Mouse (Mus musculus): ENCODE measurements around the gene Samd9l. TPM values are rescaled to one million over a fixed set of nuclear protein-coding genes. Genes with fewer than 3 reads are reported as not detected.
"Not testable (repeated sequence)": the region's sequence is repeated elsewhere in the genome, so short reads cannot be mapped to it uniquely, and the experiment has no call there.

The Samd9l gene
- polyA plus RNA-seq, 1 experiment, result 12.6 TPM

GRCm38 (mm10) chr6:3389995-3390394 lies 9.4 kb downstream of the Samd9l start:
- DNase-seq, result peak; percentile 85
- Histone ChIP-seq H3K36me3 (ENCODE audit: control insufficient read depth, insufficient read depth, low read length) (no peaks in the 10 kb centered on the region), H3K4me1 (ENCODE audit: control insufficient read depth, insufficient read depth, low read length) (peaks cover 8% of the 10 kb centered on the region; the same call in 1 of the 2 replicates), H3K4me3 (ENCODE audit: insufficient read depth, low read depth, low read length) (no peak overlapping the region), H3K27me3 (replicated peaks; ENCODE audit: control insufficient read depth, insufficient read depth, low read length) (no peaks in the 10 kb centered on the region), H3K27ac (ENCODE audit: insufficient read depth, low read depth, low read length) (no peak overlapping the region)
- no peak for TF ChIP-seq CTCF (conservative IDR thresholded peaks at IDR 0.05; ENCODE audit: insufficient read depth, insufficient read length, low read depth, low read length)
- 60% methylated on average over 1 of the region's 1 CpGs for WGBS

GRCm38 (mm10) chr6:3386565-3386964 lies 12.8 kb downstream of the Samd9l start:
- Histone ChIP-seq H3K27ac (ENCODE audit: insufficient read depth, low read depth, low read length) (peak overlapping the region; percentile 60; the same call in 1 of the 2 replicates), H3K4me1 (ENCODE audit: control insufficient read depth, insufficient read depth, low read length) (peaks cover 8% of the 10 kb centered on the region; the same call in 1 of the 2 replicates), H3K36me3 (ENCODE audit: control insufficient read depth, insufficient read depth, low read length) (no peaks in the 10 kb centered on the region), H3K4me3 (ENCODE audit: insufficient read depth, low read depth, low read length) (no peak overlapping the region), H3K27me3 (replicated peaks; ENCODE audit: control insufficient read depth, insufficient read depth, low read length) (no peaks in the 10 kb centered on the region)
- 43% methylated on average over 6 of the region's 6 CpGs for WGBS
- no peak for TF ChIP-seq CTCF (conservative IDR thresholded peaks at IDR 0.05; ENCODE audit: insufficient read depth, insufficient read length, low read depth, low read length)
- TF ChIP-seq POLR2A (IDR thresholded peaks at IDR 0.05; ENCODE audit: low read depth, low read length), result no peak
- DNase-seq, result peak; percentile 36

GRCm38 (mm10) chr6:3384816-3385215 lies 14.6 kb downstream of the Samd9l start:
- H3K27ac ChIP-seq (ENCODE audit: insufficient read depth, low read depth, low read length), result peak overlapping the region; percentile 60; the same call in 1 of the 2 replicates
- DNase-seq, result peak; percentile 72
- not testable (repeated sequence) for H3K36me3 ChIP-seq (ENCODE audit: control insufficient read depth, insufficient read depth, low read length); H3K27me3 ChIP-seq (replicated peaks; ENCODE audit: control insufficient read depth, insufficient read depth, low read length); H3K4me1 ChIP-seq (ENCODE audit: control insufficient read depth, insufficient read depth, low read length); H3K4me3 ChIP-seq (ENCODE audit: insufficient read depth, low read depth, low read length)

GRCm38 (mm10) chr6:3384115-3384791 lies 15.1 kb downstream of the Samd9l start:
- H3K27ac ChIP-seq (ENCODE audit: insufficient read depth, low read depth, low read length), result peak overlapping the region; percentile 60; the same call in 1 of the 2 replicates
- peak; percentile 68 for DNase-seq
- 5% methylated on average over 1 of the region's 4 CpGs for WGBS
- H3K36me3 ChIP-seq (ENCODE audit: control insufficient read depth, insufficient read depth, low read length); H3K4me1 ChIP-seq (ENCODE audit: control insufficient read depth, insufficient read depth, low read length); H3K27me3 ChIP-seq (replicated peaks; ENCODE audit: control insufficient read depth, insufficient read depth, low read length); H3K4me3 ChIP-seq (ENCODE audit: insufficient read depth, low read depth, low read length): not testable (repeated sequence)

GRCm38 (mm10) chr6:3379146-3379545 lies 20.2 kb downstream of the Samd9l start:
- Histone ChIP-seq H3K27me3 (replicated peaks; ENCODE audit: control insufficient read depth, insufficient read depth, low read length) (no peaks in the 10 kb centered on the region), H3K36me3 (ENCODE audit: control insufficient read depth, insufficient read depth, low read length) (peaks cover 25% of the 10 kb centered on the region), H3K4me1 (ENCODE audit: control insufficient read depth, insufficient read depth, low read length) (no peaks in the 10 kb centered on the region), H3K4me3 (ENCODE audit: insufficient read depth, low read depth, low read length) (no peak overlapping the region), H3K27ac (ENCODE audit: insufficient read depth, low read depth, low read length) (no peak overlapping the region)
- DNase-seq, result no peak
- WGBS, result 94% methylated on average over 2 of the region's 2 CpGs
- TF ChIP-seq CTCF (conservative IDR thresholded peaks at IDR 0.05; ENCODE audit: insufficient read depth, insufficient read length, low read depth, low read length) (no peak), POLR2A (IDR thresholded peaks at IDR 0.05; ENCODE audit: low read depth, low read length) (no peak)

- Histone ChIP-seq H3K27me3 (replicated peaks; ENCODE audit: control insufficient read depth, insufficient read depth, low read length) (no peaks in the 10 kb centered on the region), H3K36me3 (ENCODE audit: control insufficient read depth, insufficient read depth, low read length) (peaks cover 32% of the 10 kb centered on the region), H3K27ac (ENCODE audit: insufficient read depth, low read depth, low read length) (no peak overlapping the region), H3K4me1 (ENCODE audit: control insufficient read depth, insufficient read depth, low read length) (no peaks in the 10 kb centered on the region), H3K4me3 (ENCODE audit: insufficient read depth, low read depth, low read length) (no peak overlapping the region)
- 93% methylated on average over 5 of the region's 5 CpGs for WGBS
- DNase-seq, result no peak
- TF ChIP-seq POLR2A (IDR thresholded peaks at IDR 0.05; ENCODE audit: low read depth, low read length) (no peak), CTCF (conservative IDR thresholded peaks at IDR 0.05; ENCODE audit: insufficient read depth, insufficient read length, low read depth, low read length) (no peak)
Measured at GRCm38 (mm10) chr6:3376687-3377086, 22.7 kb downstream of the Samd9l start.

- DNase-seq, result no peak
Measured at GRCm38 (mm10) chr6:3369527-3369926, 29.8 kb downstream of the Samd9l start.

GRCm38 (mm10) chr6:3365609-3366008 lies 33.8 kb downstream of the Samd9l start:
- not testable (repeated sequence) for H3K4me3 ChIP-seq (ENCODE audit: insufficient read depth, low read depth, low read length); H3K4me1 ChIP-seq (ENCODE audit: control insufficient read depth, insufficient read depth, low read length); H3K36me3 ChIP-seq (ENCODE audit: control insufficient read depth, insufficient read depth, low read length); H3K27ac ChIP-seq (ENCODE audit: insufficient read depth, low read depth, low read length); H3K27me3 ChIP-seq (replicated peaks; ENCODE audit: control insufficient read depth, insufficient read depth, low read length); DNase-seq
- 69% methylated on average over 1 of the region's 1 CpGs for WGBS

More at GRCm38 (mm10) chr6:3369527-3369926, 29.8 kb downstream of the Samd9l start:
- no peak overlapping the region for H3K27ac ChIP-seq (ENCODE audit: insufficient read depth, low read depth, low read length)
- WGBS, result 85% methylated on average over 8 of the region's 8 CpGs
- no peaks in the 10 kb centered on the region for H3K27me3 ChIP-seq (replicated peaks; ENCODE audit: control insufficient read depth, insufficient read depth, low read length)
- TF ChIP-seq CTCF (conservative IDR thresholded peaks at IDR 0.05; ENCODE audit: insufficient read depth, insufficient read length, low read depth, low read length), result no peak
- no peak for TF ChIP-seq POLR2A (IDR thresholded peaks at IDR 0.05; ENCODE audit: low read depth, low read length)
- H3K36me3 ChIP-seq (ENCODE audit: control insufficient read depth, insufficient read depth, low read length), result peaks cover 9% of the 10 kb centered on the region; the same call in 1 of the 2 replicates
- H3K4me3 ChIP-seq (ENCODE audit: insufficient read depth, low read depth, low read length), result no peak overlapping the region
- no peaks in the 10 kb centered on the region for H3K4me1 ChIP-seq (ENCODE audit: control insufficient read depth, insufficient read depth, low read length)

GRCm38 (mm10) chr6:3345924-3346597 lies 53.3 kb downstream of the Samd9l start:
- peak overlapping the region; percentile 35; the same call in 1 of the 2 replicates for H3K4me3 ChIP-seq (ENCODE audit: insufficient read depth, low read depth, low read length)
- WGBS, result 0% methylated on average over 1 of the region's 1 CpGs
- H3K36me3 ChIP-seq (ENCODE audit: control insufficient read depth, insufficient read depth, low read length); H3K27me3 ChIP-seq (replicated peaks; ENCODE audit: control insufficient read depth, insufficient read depth, low read length); H3K4me1 ChIP-seq (ENCODE audit: control insufficient read depth, insufficient read depth, low read length); H3K27ac ChIP-seq (ENCODE audit: insufficient read depth, low read depth, low read length): not testable (repeated sequence)
- DNase-seq, result peak; percentile 78

GRCm38 (mm10) chr6:3345043-3345639 lies 54.2 kb downstream of the Samd9l start:
- H3K27me3 ChIP-seq (replicated peaks; ENCODE audit: control insufficient read depth, insufficient read depth, low read length); H3K27ac ChIP-seq (ENCODE audit: insufficient read depth, low read depth, low read length); H3K4me1 ChIP-seq (ENCODE audit: control insufficient read depth, insufficient read depth, low read length); DNase-seq; H3K36me3 ChIP-seq (ENCODE audit: control insufficient read depth, insufficient read depth, low read length): not testable (repeated sequence)
- WGBS, result 30% methylated on average over 3 of the region's 4 CpGs
- H3K4me3 ChIP-seq (ENCODE audit: insufficient read depth, low read depth, low read length), result 0 out of 2 replicates have a peak overlapping the region, but pooled peaks have one; percentile 19
